Mouse (Mus musculus) MEL-GATA-1-ER (cell line): Measurements from ENCODE around the gene Atad2b.

Experiments
- DNase-seq: peaks from one replicate; pipeline ENCODE4 v3.0.0-alpha.2; 2012; ENCODE audit warnings: low read depth; ENCODE audit errors: extremely low read depth

The Atad2b gene

DNA sequence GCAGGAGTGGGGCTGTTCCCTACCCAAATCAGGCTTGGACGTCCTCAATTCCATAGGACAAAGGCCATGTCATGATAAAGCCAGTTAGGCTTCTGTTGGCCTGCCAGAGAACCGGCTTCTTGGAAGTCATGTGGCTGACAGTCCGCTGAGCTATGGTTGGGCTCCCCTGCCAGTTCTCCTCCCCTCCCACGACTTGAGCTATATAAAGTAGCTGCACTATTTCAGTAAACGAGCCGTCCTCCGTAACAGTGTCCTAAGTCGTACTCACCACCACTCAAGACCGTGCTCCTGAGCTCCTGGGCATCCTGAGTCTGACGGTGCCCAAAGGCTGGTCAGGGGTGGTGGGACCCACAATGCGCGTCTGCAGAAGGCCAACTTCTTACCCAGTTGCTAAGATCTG lies 156.0 kb downstream of the Atad2b start:
- DNase-seq, result no peak

DNA sequence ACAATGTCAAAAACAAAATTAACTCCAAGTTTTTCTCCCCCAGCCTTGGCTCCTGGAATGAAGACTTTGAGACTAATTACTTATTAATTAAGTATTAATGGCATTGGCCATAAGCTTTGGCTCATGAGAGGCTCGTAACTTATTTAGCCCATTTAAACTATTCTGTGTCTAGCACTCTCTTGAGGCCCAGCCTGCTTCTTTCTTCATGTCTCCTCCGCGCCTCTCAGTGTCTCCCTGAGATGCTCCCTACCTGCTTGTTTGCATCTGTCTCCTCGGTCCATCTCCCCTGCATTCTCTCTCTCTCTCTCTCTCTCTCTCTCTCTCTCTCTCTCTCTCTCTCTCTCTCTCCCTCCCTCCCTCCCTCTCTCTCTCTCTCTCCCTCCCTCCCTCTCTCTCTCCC lies 164.3 kb downstream of the Atad2b start:
- no peak for DNase-seq

DNA sequence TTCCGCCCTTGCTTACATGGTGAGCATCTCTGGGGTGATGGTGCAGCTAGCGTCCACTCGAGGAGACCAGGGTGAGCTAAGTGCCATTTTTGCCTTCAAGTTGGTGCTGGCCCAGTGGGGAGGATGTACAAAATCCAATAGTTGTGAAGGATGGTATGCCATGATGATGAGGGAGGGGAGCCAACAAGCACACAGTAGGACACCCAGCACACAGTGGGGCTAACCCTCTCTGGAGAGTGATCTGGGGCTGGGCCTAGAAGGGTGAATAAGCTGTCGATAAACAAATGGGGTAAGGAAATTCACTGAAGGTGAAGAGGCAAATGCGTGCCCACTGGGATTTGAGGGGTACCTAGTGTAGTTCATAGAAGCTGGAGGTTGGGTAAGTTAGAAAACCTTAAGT lies 167.6 kb downstream of the Atad2b start:
- no peak for DNase-seq

DNA sequence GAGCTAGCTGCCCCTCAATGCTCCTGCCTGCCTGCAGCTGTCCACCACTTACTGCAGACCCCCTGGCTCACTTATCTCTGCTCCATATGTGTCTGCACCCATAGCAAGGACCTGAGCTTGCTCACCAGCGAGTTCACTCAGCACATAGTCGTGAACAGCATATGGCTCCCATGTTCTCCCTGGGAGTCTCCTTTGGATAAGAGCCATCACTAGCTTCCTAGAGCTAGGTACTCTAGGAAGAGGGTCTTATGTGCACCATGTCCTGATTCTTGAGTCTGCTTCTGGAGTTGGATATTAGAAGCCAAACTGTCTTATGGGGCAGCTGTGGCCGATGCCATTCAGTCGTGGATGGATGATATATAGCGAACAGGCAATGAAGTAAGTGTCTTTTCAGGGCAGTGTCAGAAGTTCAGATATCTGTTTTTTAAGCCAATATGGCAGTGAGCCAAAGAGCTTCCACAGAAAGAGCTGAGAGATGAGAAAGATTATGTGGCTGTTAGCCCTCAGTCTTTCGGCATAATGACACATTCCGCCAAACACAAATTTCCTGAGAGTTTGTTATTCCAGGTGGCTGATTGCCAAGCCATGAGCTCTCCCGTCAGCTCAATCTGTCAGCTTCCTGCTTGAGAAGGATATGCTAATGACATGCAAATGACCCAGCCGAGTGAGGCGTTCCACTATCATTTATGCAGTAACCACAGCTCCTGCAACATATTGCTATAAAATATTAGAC lies 170.8 kb downstream of the Atad2b start:
- no peak for DNase-seq

GRCm38 (mm10) chr12:5088639-5089038 lies 171.5 kb downstream of the Atad2b start:
- no peak for DNase-seq
